Mouse (Mus musculus): Measurements from ENCODE around the gene Lrrc4b.

DNA sequence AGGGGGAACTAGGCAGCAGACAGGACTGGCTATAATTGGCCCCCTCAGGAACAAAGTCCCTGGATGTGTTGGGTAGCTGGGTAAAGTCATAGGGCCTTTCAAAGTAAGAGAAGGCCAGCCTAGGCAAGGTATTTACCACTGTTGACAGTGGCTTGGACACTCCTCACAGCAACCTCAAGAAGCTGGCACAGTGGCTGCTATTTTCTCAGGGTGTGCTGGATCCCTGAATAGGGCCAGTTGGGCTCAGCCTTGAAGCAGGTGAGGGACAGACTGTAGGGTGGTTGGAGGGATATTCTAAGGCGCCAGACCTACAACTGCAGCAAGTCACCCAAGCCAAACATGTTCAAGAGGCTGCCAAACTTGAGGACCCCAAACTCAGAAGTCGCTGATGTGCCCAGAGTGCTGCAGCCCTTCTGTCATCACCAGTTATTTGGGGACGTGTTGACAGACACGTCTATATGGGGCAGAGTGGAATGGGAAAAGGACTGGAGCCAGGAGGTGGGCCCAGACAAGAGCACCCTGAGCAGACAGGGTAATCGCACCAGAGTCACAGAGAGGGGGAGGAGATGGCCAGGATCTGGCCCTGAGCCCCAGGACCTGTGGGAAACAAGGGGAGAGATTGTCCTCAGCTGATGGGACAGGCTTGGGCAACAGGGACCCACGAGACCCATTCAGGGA lies 43.2 kb downstream of the Lrrc4b start:
- TF ChIP-seq POLR2A (IDR thresholded peaks at IDR 0.05; ENCODE audit: control insufficient read depth, extremely low read depth, insufficient read depth, low read length, poor library complexity): no peak
- TF ChIP-seq CTCF (IDR thresholded peaks at IDR 0.05; ENCODE audit: borderline replicate concordance, control insufficient read depth, extremely low read depth, insufficient read depth, low read length, poor library complexity): no peak
